Mouse (Mus musculus) MEL (cell line): ENCODE results near the gene Bfsp2. TPM values are rescaled to one million over a fixed set of nuclear protein-coding genes. Genes with fewer than 3 reads are reported as not detected.

Source experiments
- DNase-seq: peaks from one replicate; pipeline ENCODE4 v3.0.0; 2011; ENCODE audit warnings: low read depth, low spot score
- H3K27ac ChIP-seq: 2 replicates; pipeline ENCODE4 v1.5.1; 2012; ENCODE audit warnings: low read depth, mild to moderate bottlenecking, control low read depth, low read length, moderate library complexity; ENCODE audit not compliant: control insufficient read depth
- H3K27me3 ChIP-seq, 2 experiments: fragments of 150-350 bp in 1 of 2; sonication (generic) in 1 of 2; 2 replicates each; pipeline ENCODE4 v1.6.1; 2012; ENCODE audit warnings: low read length in 2 of 2, mild to moderate bottlenecking in 2 of 2, improper control_type of control experiment in 1 of 2, moderate library complexity in 1 of 2; ENCODE audit not compliant: insufficient read depth in 2 of 2, control insufficient read depth in 1 of 2
- H3K36me3 ChIP-seq, 2 experiments: 2 replicates each; pipeline ENCODE4 v1.6.1; 2012 to 2014; ENCODE audit warnings: low read length in 2 of 2, improper control_type of control experiment in 1 of 2, inconsistent platforms in 1 of 2, mild to moderate bottlenecking in 1 of 2; ENCODE audit not compliant: insufficient read depth in 2 of 2, control insufficient read depth in 1 of 2
- H3K4me1 ChIP-seq, 2 experiments: fragments of 150-350 bp in 1 of 2; sonication (generic) in 1 of 2; 2 replicates each; pipeline ENCODE4 v1.6.1; 2012; ENCODE audit warnings: low read length in 2 of 2, improper control_type of control experiment in 1 of 2, mild to moderate bottlenecking in 1 of 2; ENCODE audit not compliant: insufficient read depth in 2 of 2, control insufficient read depth in 1 of 2
- H3K4me3 ChIP-seq, 2 experiments: fragments of 150-350 bp in 1 of 2; sonication (generic) in 1 of 2; 2 replicates each; pipeline ENCODE4 v1.5.1; 2012; ENCODE audit warnings: low read depth in 2 of 2, low read length in 2 of 2, mild to moderate bottlenecking in 2 of 2, moderate library complexity in 2 of 2, control low read depth in 1 of 2, improper control_type of control experiment in 1 of 2; ENCODE audit not compliant: control insufficient read depth in 1 of 2, insufficient read depth in 1 of 2
- H3K79me2 ChIP-seq: 2 replicates; pipeline ENCODE4 v1.6.1; 2012; ENCODE audit warnings: mild to moderate bottlenecking, low read length, moderate library complexity; ENCODE audit not compliant: control insufficient read depth, poor library complexity, insufficient read depth
- H3K9ac ChIP-seq: 2 replicates; pipeline ENCODE4 v1.6.1; 2012; ENCODE audit warnings: low read depth, mild to moderate bottlenecking, control low read depth, low read length, moderate library complexity; ENCODE audit not compliant: control insufficient read depth, poor library complexity, severe bottlenecking
- H3K9me3 ChIP-seq: fragments of 150-350 bp; sonication (generic); replicated peaks from 2 replicates; pipeline ENCODE4 v1.6.1; 2012; ENCODE audit warnings: mild to moderate bottlenecking, low read length, improper control_type of control experiment, moderate library complexity; ENCODE audit not compliant: insufficient read depth
- BHLHE40 ChIP-seq: IDR thresholded peaks from 2 replicates; pipeline ENCODE4 v1.6.1; 2012; ENCODE audit warnings: low read depth, mild to moderate bottlenecking, inconsistent platforms, low read length, improper control_type of control experiment, borderline replicate concordance
- CHD2 ChIP-seq: IDR thresholded peaks from 2 replicates; pipeline ENCODE4 v1.6.1; 2011; ENCODE audit warnings: low read length, improper control_type of control experiment
- E2F4 ChIP-seq: IDR thresholded peaks from 2 replicates; pipeline ENCODE4 v1.6.1; 2011; ENCODE audit warnings: low read depth, low read length, improper control_type of control experiment, borderline replicate concordance
- EP300 ChIP-seq, 2 experiments: IDR thresholded peaks; 2 replicates each; pipeline ENCODE4 v1.6.1; 2011; ENCODE audit warnings: improper control_type of control experiment in 2 of 2, low read length in 2 of 2, low read depth in 1 of 2, mild to moderate bottlenecking in 1 of 2
- GABPA ChIP-seq: IDR thresholded peaks from 2 replicates; pipeline ENCODE4 v1.6.1; 2012; ENCODE audit warnings: low read depth, mild to moderate bottlenecking, inconsistent platforms, low read length, improper control_type of control experiment, moderate library complexity
- GATA1 ChIP-seq: IDR thresholded peaks from 2 replicates; pipeline ENCODE4 v1.6.1; 2011; ENCODE audit warnings: low read depth, low read length, improper control_type of control experiment
- HCFC1 ChIP-seq: IDR thresholded peaks from 2 replicates; pipeline ENCODE4 v1.6.1; 2012; ENCODE audit warnings: low read depth, mild to moderate bottlenecking, inconsistent platforms, low read length, improper control_type of control experiment, moderate library complexity
- JUND ChIP-seq: IDR thresholded peaks from 2 replicates; pipeline ENCODE4 v1.6.1; 2011; ENCODE audit warnings: low read depth, mild to moderate bottlenecking, improper control_type of control experiment, low read length
- KAT2A ChIP-seq: conservative IDR thresholded peaks from 2 replicates; pipeline ENCODE4 v1.6.1; 2012; ENCODE audit warnings: low read depth, low read length, improper control_type of control experiment, inconsistent platforms
- MAFK ChIP-seq: IDR thresholded peaks from 2 replicates; pipeline ENCODE4 v1.6.1; 2011; ENCODE audit warnings: low read depth, mild to moderate bottlenecking, low read length, improper control_type of control experiment, borderline replicate concordance
- MAZ ChIP-seq: IDR thresholded peaks from 2 replicates; pipeline ENCODE4 v1.6.1; 2012; ENCODE audit warnings: low read depth, mild to moderate bottlenecking, inconsistent platforms, low read length, improper control_type of control experiment
- MXI1 ChIP-seq: IDR thresholded peaks from 2 replicates; pipeline ENCODE4 v1.6.1; 2011; ENCODE audit warnings: mild to moderate bottlenecking, low read depth, low read length, improper control_type of control experiment
- NELFE ChIP-seq: IDR thresholded peaks from 2 replicates; pipeline ENCODE4 v1.6.1; 2011; ENCODE audit warnings: low read depth, low read length, improper control_type of control experiment
- NRF1 ChIP-seq: IDR thresholded peaks from 2 replicates; pipeline ENCODE4 v1.6.1; 2014; ENCODE audit warnings: low read depth, mild to moderate bottlenecking, inconsistent platforms, low read length, improper control_type of control experiment, moderate library complexity; ENCODE audit not compliant: poor library complexity, insufficient read depth, severe bottlenecking
- POLR2A ChIP-seq, 2 experiments: IDR thresholded peaks; 2 replicates each; pipeline ENCODE4 v1.6.1; 2011 to 2012; ENCODE audit warnings: low read length in 2 of 2, mild to moderate bottlenecking in 2 of 2, control low read depth in 1 of 2, improper control_type of control experiment in 1 of 2, low read depth in 1 of 2, moderate library complexity in 1 of 2; ENCODE audit not compliant: control insufficient read depth in 1 of 2, insufficient read depth in 1 of 2, poor library complexity in 1 of 2
- POLR2AphosphoS2 ChIP-seq: IDR thresholded peaks from 2 replicates; pipeline ENCODE4 v1.6.1; 2011; ENCODE audit warnings: low read length, improper control_type of control experiment
- POLR2AphosphoS5 ChIP-seq: IDR thresholded peaks from 2 replicates; pipeline ENCODE4 v1.6.1; 2012; ENCODE audit warnings: low read depth, borderline replicate concordance, mild to moderate bottlenecking, inconsistent platforms, low read length, moderate library complexity, mixed read lengths
- RAD21 ChIP-seq: IDR thresholded peaks from 2 replicates; pipeline ENCODE4 v1.6.1; 2011; ENCODE audit warnings: mild to moderate bottlenecking, low read depth, low read length, improper control_type of control experiment
- SMC3 ChIP-seq: IDR thresholded peaks from 2 replicates; pipeline ENCODE4 v1.6.1; 2011; ENCODE audit warnings: low read depth, low read length, improper control_type of control experiment
- TAL1 ChIP-seq: IDR thresholded peaks from 2 replicates; pipeline ENCODE4 v1.6.1; 2012; ENCODE audit warnings: mild to moderate bottlenecking, inconsistent platforms, low read length, moderate library complexity, mixed read lengths
- TBP ChIP-seq: IDR thresholded peaks from 2 replicates; pipeline ENCODE4 v1.8.0; 2011; ENCODE audit warnings: low read depth, low read length, improper control_type of control experiment
- TCF12 ChIP-seq: IDR thresholded peaks from 2 replicates; pipeline ENCODE4 v1.6.1; 2014; ENCODE audit warnings: low read depth, mild to moderate bottlenecking, inconsistent platforms, low read length, improper control_type of control experiment, moderate library complexity
- UBTF ChIP-seq: IDR thresholded peaks from 2 replicates; pipeline ENCODE4 v1.6.1; 2012; ENCODE audit warnings: low read depth, mild to moderate bottlenecking, inconsistent platforms, low read length, improper control_type of control experiment, moderate library complexity, borderline replicate concordance; ENCODE audit not compliant: insufficient read depth
- USF1 ChIP-seq: IDR thresholded peaks from 2 replicates; pipeline ENCODE4 v1.6.1; 2014; ENCODE audit warnings: low read depth, mild to moderate bottlenecking, inconsistent platforms, low read length, improper control_type of control experiment, moderate library complexity
- USF2 ChIP-seq, 2 experiments: IDR thresholded peaks; 2 replicates each; pipeline ENCODE4 v1.6.1; 2011 to 2012; ENCODE audit warnings: improper control_type of control experiment in 2 of 2, low read length in 2 of 2, borderline replicate concordance in 1 of 2, inconsistent platforms in 1 of 2, low read depth in 1 of 2, mild to moderate bottlenecking in 1 of 2; ENCODE audit not compliant: insufficient read depth in 1 of 2
- ZKSCAN1 ChIP-seq: IDR thresholded peaks from 2 replicates; pipeline ENCODE4 v1.6.1; 2012; ENCODE audit warnings: low read depth, mild to moderate bottlenecking, inconsistent platforms, low read length, improper control_type of control experiment, moderate library complexity
- ZNF384 ChIP-seq: IDR thresholded peaks from 2 replicates; pipeline ENCODE4 v1.6.1; 2012; ENCODE audit warnings: low read depth, mild to moderate bottlenecking, inconsistent platforms, low read length, improper control_type of control experiment
- polyA plus RNA-seq, 2 experiments: library from polyadenylated mRNA; stranded (reverse) in 1 of 2; unstranded in 1 of 2; fragments of >175 nt in 1 of 2; fragments of >200 nt in 1 of 2; gene quantifications; 2 replicates each; pipeline versions ENCODE4 v1.2.1 to v1.2.4; 2012; ENCODE audit warnings: low replicate concordance in 2 of 2, low read depth in 1 of 2; ENCODE audit not compliant: insufficient read length in 2 of 2, insufficient read depth in 1 of 2, missing spikeins in 1 of 2
- total RNA-seq: library from RNA; depleted of rRNA; stranded (reverse); fragments of 300-350 nt; gene quantifications from 2 replicates; pipeline ENCODE4 v1.2.3, GENCODE M21; 2012

Bfsp2 gene
- total and polyA plus RNA-seq, 3 experiments, result 0.27 to 2.4 TPM; not detected in 1

GRCm38 (mm10) chr9:103513884-103514283 lies 33.7 kb upstream of the Bfsp2 start:
- Histone ChIP-seq H3K27me3 (no peaks in the 10 kb centered on the region), H3K4me3 (no peak overlapping the region), H3K36me3 (no peaks in the 10 kb centered on the region), H3K79me2 (no peaks in the 10 kb centered on the region), H3K9ac (no peak overlapping the region), H3K9me3 (no peaks in the 10 kb centered on the region), H3K27ac (no peak overlapping the region), H3K4me1 (no peaks in the 10 kb centered on the region)
- DNase-seq, result no peak
- no peak for TF ChIP-seq NRF1
- TF ChIP-seq MAFK, result no peak
- no peak for TF ChIP-seq MXI1
- no peak for TF ChIP-seq JUND
- TF ChIP-seq POLR2AphosphoS2, result no peak
- TF ChIP-seq POLR2AphosphoS5, result no peak
- no peak for TF ChIP-seq GATA1
- no peak for TF ChIP-seq MAZ
- no peak for TF ChIP-seq ZNF384
- no peak for TF ChIP-seq UBTF
- TF ChIP-seq SMC3, result no peak

GRCm38 (mm10) chr9:103512257-103512656 lies 32.0 kb upstream of the Bfsp2 start:
- H3K9me3 ChIP-seq, result no peaks in the 10 kb centered on the region

GRCm38 (mm10) chr9:103506968-103507584 lies 26.9 kb upstream of the Bfsp2 start:
- Histone ChIP-seq H3K4me3 (no peak overlapping the region), H3K27me3 (no peaks in the 10 kb centered on the region), H3K36me3 (no peaks in the 10 kb centered on the region), H3K27ac (no peak overlapping the region), H3K79me2 (no peaks in the 10 kb centered on the region), H3K9ac (no peak overlapping the region), H3K9me3 (no peaks in the 10 kb centered on the region), H3K4me1 (no peaks in the 10 kb centered on the region)
- DNase-seq, result no peak
- TF ChIP-seq EP300 (IDR thresholded peaks at IDR 0.05; ENCODE audit: low read depth in 1 of 2, low read length in 2 of 2) (no peak), GABPA (no peak), TBP (no peak), KAT2A (no peak), RAD21 (no peak), USF1 (no peak), TAL1 (no peak), HCFC1 (no peak), CHD2 (no peak), MAFK (no peak), SMC3 (no peak), MXI1 (no peak), TCF12 (no peak), POLR2A (IDR thresholded peaks at IDR 0.05; ENCODE audit: control insufficient read depth in 1 of 2, insufficient read depth in 1 of 2, low read depth in 1 of 2, low read length in 2 of 2, poor library complexity in 1 of 2) (no peak), NRF1 (no peak), E2F4 (no peak), NELFE (no peak)

More at GRCm38 (mm10) chr9:103512257-103512656, 32.0 kb upstream of the Bfsp2 start:
- Histone ChIP-seq H3K4me1 (no peaks in the 10 kb centered on the region), H3K9ac (no peak overlapping the region), H3K27ac (no peak overlapping the region), H3K79me2 (no peaks in the 10 kb centered on the region), H3K36me3 (no peaks in the 10 kb centered on the region), H3K27me3 (no peaks in the 10 kb centered on the region), H3K4me3 (no peak overlapping the region)
- TF ChIP-seq USF2 (IDR thresholded peaks at IDR 0.05; ENCODE audit: borderline replicate concordance in 1 of 2, insufficient read depth in 1 of 2, low read depth in 1 of 2, low read length in 2 of 2), result no peak
- TF ChIP-seq BHLHE40, result no peak
- no peak for TF ChIP-seq TAL1
- no peak for TF ChIP-seq E2F4
- TF ChIP-seq SMC3, result no peak
- TF ChIP-seq POLR2AphosphoS2, result no peak
- TF ChIP-seq ZKSCAN1, result no peak
- no peak for TF ChIP-seq EP300 (IDR thresholded peaks at IDR 0.05; ENCODE audit: low read depth in 1 of 2, low read length in 2 of 2)
- no peak for DNase-seq
